8 mouse cellular contexts compared by ENCODE assay signal in the genomic region with DNA sequence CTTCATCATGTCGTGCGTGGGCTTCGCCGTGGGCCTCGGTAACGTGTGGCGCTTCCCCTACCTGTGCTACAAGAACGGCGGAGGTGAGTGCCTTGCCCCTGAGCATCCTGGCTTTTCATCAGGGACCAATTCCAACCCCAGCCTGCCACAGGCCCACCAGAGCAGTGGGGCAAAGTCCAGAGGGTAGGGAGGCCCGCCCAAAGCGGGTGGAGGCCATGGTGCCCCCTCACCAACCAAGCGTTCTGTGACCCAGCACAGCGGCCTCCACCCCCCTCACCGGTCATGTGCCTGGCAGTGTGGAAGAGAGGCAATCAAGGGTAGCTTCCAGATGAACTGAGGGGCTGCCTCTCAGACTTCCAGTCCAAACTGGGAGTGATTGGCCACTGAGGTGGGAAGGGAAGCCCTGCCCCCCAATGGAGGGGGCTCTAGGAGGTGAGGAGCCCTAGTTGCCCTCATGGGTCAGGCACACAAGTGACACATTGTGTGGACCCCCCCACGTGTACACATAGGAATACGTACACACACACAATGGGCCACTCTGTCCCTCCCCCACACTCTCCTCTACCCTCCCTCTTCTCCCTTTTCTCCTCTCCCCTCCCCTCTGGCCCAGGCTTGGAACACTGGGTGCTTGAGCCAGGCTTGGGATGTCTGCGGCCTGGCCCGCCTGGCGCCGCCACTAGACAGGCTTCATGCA. TPM values are rescaled to one million over a fixed set of nuclear protein-coding genes. Genes with fewer than 3 reads are reported as not detected.
DNase-seq lines count a peak whose midpoint lies in the region; ATAC-seq and TF ChIP-seq lines count a peak whose summit lies in the region.

No protein-coding gene starts in this region.

- H3K4me2 ChIP-seq in embryonic facial prominence, embryonic 11.5 days (ENCODE audit: low read depth, low read length) = peak overlapping the region; percentile 74
- H3K4me2 ChIP-seq in heart, postnatal 0 days (ENCODE audit: low read depth, low read length) = peak overlapping the region; percentile 81
- peak overlapping the region; percentile 66 for H3K4me2 ChIP-seq in midbrain, embryonic 12.5 days (replicated peaks)

- H3K27ac ChIP-seq in embryonic facial prominence, embryonic 11.5 days (replicated peaks; ENCODE audit: low read depth, low read length) = no peak overlapping the region
- H3K27ac ChIP-seq in heart, postnatal 0 days (ENCODE audit: low read depth) = peak overlapping the region; percentile 87
- H3K27ac ChIP-seq in midbrain, embryonic 12.5 days (replicated peaks) = no peak overlapping the region

- H3K36me3 ChIP-seq in embryonic facial prominence, embryonic 11.5 days (replicated peaks; ENCODE audit: control insufficient read depth, insufficient read depth, low read depth, low read length) = no peaks in the 10 kb centered on the region; the same call in 1 of the 2 replicates
- H3K36me3 ChIP-seq in heart, postnatal 0 days (replicated peaks; ENCODE audit: control insufficient read depth, insufficient read depth, low read length) = peaks cover 15% of the 10 kb centered on the region
- peaks cover 22% of the 10 kb centered on the region; the same call in 1 of the 2 replicates for H3K36me3 ChIP-seq in midbrain, embryonic 12.5 days

- DNase-seq in urinary bladder, postnatal 14 days (ENCODE audit: low spot score) = peak; percentile 8
- DNase-seq in urinary bladder, adult 18-20 months (ENCODE audit: low spot score in 2 of 2) = no peak
- DNase-seq in embryonic facial prominence, embryonic 11.5 days (ENCODE audit: low spot score) = no peak
- peak; percentile 27 for DNase-seq in heart, postnatal 0 days (ENCODE audit: low spot score)
- peak; percentile 76 to 81 for DNase-seq in kidney, postnatal 36 days
- DNase-seq in spleen, postnatal 36 days (ENCODE audit: low spot score in 2 of 2) = no peak

- H3K9ac ChIP-seq in embryonic facial prominence, embryonic 11.5 days (replicated peaks; ENCODE audit: low read length) = peak overlapping the region; percentile 72
- H3K9ac ChIP-seq in heart, postnatal 0 days (replicated peaks; ENCODE audit: low read depth, low read length) = peak overlapping the region; percentile 90
- peak overlapping the region; percentile 80 for H3K9ac ChIP-seq in midbrain, embryonic 12.5 days (replicated peaks)

- no peaks in the 10 kb centered on the region for H3K4me1 ChIP-seq in embryonic facial prominence, embryonic 11.5 days (ENCODE audit: control insufficient read depth, insufficient read depth, low read length)
- H3K4me1 ChIP-seq in heart, postnatal 0 days (ENCODE audit: control insufficient read depth, insufficient read depth) = no peaks in the 10 kb centered on the region; the same call in 1 of the 2 replicates
- peaks cover 19% of the 10 kb centered on the region for H3K4me1 ChIP-seq in midbrain, embryonic 12.5 days

- 30% methylated on average over 19 of the region's 20 CpGs for WGBS in embryonic facial prominence, embryonic 11.5 days
- WGBS in heart, postnatal 0 days = 26% methylated on average over 20 of the region's 20 CpGs
- WGBS in midbrain, embryonic 12.5 days = 23% methylated on average over 20 of the region's 20 CpGs

- no peaks in the 10 kb centered on the region for H3K9me3 ChIP-seq in embryonic facial prominence, embryonic 11.5 days (replicated peaks; ENCODE audit: control insufficient read depth, low read length)
- no peaks in the 10 kb centered on the region for H3K9me3 ChIP-seq in heart, postnatal 0 days (replicated peaks; ENCODE audit: control insufficient read depth, low read length)
- H3K9me3 ChIP-seq in midbrain, embryonic 12.5 days = no peaks in the 10 kb centered on the region

- no peaks in the 10 kb centered on the region for H3K27me3 ChIP-seq in embryonic facial prominence, embryonic 11.5 days (ENCODE audit: control insufficient read depth, insufficient read depth, low read length)
- H3K27me3 ChIP-seq in heart, postnatal 0 days (ENCODE audit: control insufficient read depth, insufficient read depth, low read length) = no peaks in the 10 kb centered on the region
- H3K27me3 ChIP-seq in midbrain, embryonic 12.5 days = no peaks in the 10 kb centered on the region

- peak overlapping the region; percentile 66 for H3K4me3 ChIP-seq in embryonic facial prominence, embryonic 11.5 days (ENCODE audit: low read depth, low read length)
- H3K4me3 ChIP-seq in heart, postnatal 0 days (ENCODE audit: low read depth, low read length) = peak overlapping the region; percentile 74
- H3K4me3 ChIP-seq in midbrain, embryonic 12.5 days = peak overlapping the region; percentile 61

- TF ChIP-seq EP300 in heart, postnatal 0 days (IDR thresholded peaks at IDR 0.05; ENCODE audit: low read depth) = no peak

- ATAC-seq in embryonic facial prominence, embryonic 11.5 days (replicated peaks; ENCODE audit: insufficient number of reproducible peaks, low FRiP score, low TSS enrichment, low read depth) = peak; percentile 25
- peak; percentile 42 for ATAC-seq in heart, postnatal 0 days (ENCODE audit: insufficient read depth, low read depth)
- peak; percentile 16 for ATAC-seq in midbrain, embryonic 12.5 days (ENCODE audit: low FRiP score, low read depth)
- ATAC-seq in activated CD4-positive, CD25-positive, alpha-beta regulatory T cell, adult 4 months = no peak

- TF ChIP-seq CTCF in heart, postnatal 0 days (IDR thresholded peaks at IDR 0.05; ENCODE audit: low read depth) = no peak

RNA-seq across cellular contexts. Expression of a gene that starts 1.2 kb away (rescaled TPM):
- polyA plus RNA-seq in embryonic facial prominence, embryonic 11.5 days (2014; fragmentation: Nextera tagmentation; extraction: Ambion mirVana) = 6.1 TPM in 2 replicates
- 99.7 and 138 TPM in 2 replicates for total RNA-seq in heart, postnatal 0 days (2014; rRNA removed; ENCODE audit: low replicate concordance)
- polyA plus RNA-seq in heart, postnatal 0 days (2015; fragmentation: Nextera tagmentation; extraction: Ambion mirVana) = 11.0 and 11.9 TPM in 2 replicates
- polyA plus RNA-seq in midbrain, embryonic 12.5 days (2016; fragmentation: Nextera tagmentation; extraction: Ambion mirVana) = 7.3 and 7.7 TPM in 2 replicates
- under 1 TPM; 0.36 to 0.61 TPM for polyA plus RNA-seq in activated CD4-positive, CD25-positive, alpha-beta regulatory T cell, adult 4 months (2017; shearing (Covaris generic))

RNA-seq across cellular contexts. Expression of a gene that starts 14.2 kb away (rescaled TPM):
- polyA plus RNA-seq in embryonic facial prominence, embryonic 11.5 days (2014; fragmentation: Nextera tagmentation; extraction: Ambion mirVana) = 9.5 and 11.7 TPM in 2 replicates
- total RNA-seq in heart, postnatal 0 days (2014; rRNA removed; ENCODE audit: low replicate concordance) = 2.7 and 14.8 TPM in 2 replicates
- polyA plus RNA-seq in heart, postnatal 0 days (2015; fragmentation: Nextera tagmentation; extraction: Ambion mirVana) = 9.9 and 12.0 TPM in 2 replicates
- 26.2 and 30.0 TPM in 2 replicates for polyA plus RNA-seq in midbrain, embryonic 12.5 days (2016; fragmentation: Nextera tagmentation; extraction: Ambion mirVana)
- 1 to 10 TPM in 1 of 2 experiments, not detected in 1; 1.8 TPM for polyA plus RNA-seq in activated CD4-positive, CD25-positive, alpha-beta regulatory T cell, adult 4 months (2017; shearing (Covaris generic))

RNA-seq across cellular contexts. Expression of a gene that starts 34.9 kb away (rescaled TPM):
- 11.3 and 11.9 TPM in 2 replicates for polyA plus RNA-seq in embryonic facial prominence, embryonic 11.5 days (2014; fragmentation: Nextera tagmentation; extraction: Ambion mirVana)
- total RNA-seq in heart, postnatal 0 days (2014; rRNA removed; ENCODE audit: low replicate concordance) = 0.39 and 2.2 TPM in 2 replicates
- 0.12 and 0.19 TPM in 2 replicates for polyA plus RNA-seq in heart, postnatal 0 days (2015; fragmentation: Nextera tagmentation; extraction: Ambion mirVana)
- 3.9 and 4.1 TPM in 2 replicates for polyA plus RNA-seq in midbrain, embryonic 12.5 days (2016; fragmentation: Nextera tagmentation; extraction: Ambion mirVana)
- polyA plus RNA-seq in activated CD4-positive, CD25-positive, alpha-beta regulatory T cell, adult 4 months (2017; shearing (Covaris generic)) = under 1 TPM in 1 of 2 experiments, not detected in 1; 0.23 TPM

RNA-seq across cellular contexts. Expression of a gene that starts 41.9 kb away (rescaled TPM):
- polyA plus RNA-seq in embryonic facial prominence, embryonic 11.5 days (2014; fragmentation: Nextera tagmentation; extraction: Ambion mirVana) = 159 and 172 TPM in 2 replicates
- total RNA-seq in heart, postnatal 0 days (2014; rRNA removed; ENCODE audit: low replicate concordance) = 65.5 and 65.7 TPM in 2 replicates
- 148 and 159 TPM in 2 replicates for polyA plus RNA-seq in heart, postnatal 0 days (2015; fragmentation: Nextera tagmentation; extraction: Ambion mirVana)
- 117 and 119 TPM in 2 replicates for polyA plus RNA-seq in midbrain, embryonic 12.5 days (2016; fragmentation: Nextera tagmentation; extraction: Ambion mirVana)
- 100 to 1,000 TPM; 270 to 336 TPM for polyA plus RNA-seq in activated CD4-positive, CD25-positive, alpha-beta regulatory T cell, adult 4 months (2017; shearing (Covaris generic))

RNA-seq across cellular contexts. Expression of a gene that starts 42.3 kb away (rescaled TPM):
- polyA plus RNA-seq in embryonic facial prominence, embryonic 11.5 days (2014; fragmentation: Nextera tagmentation; extraction: Ambion mirVana) = 8.0 and 8.3 TPM in 2 replicates
- 22.0 and 27.4 TPM in 2 replicates for total RNA-seq in heart, postnatal 0 days (2014; rRNA removed; ENCODE audit: low replicate concordance)
- polyA plus RNA-seq in heart, postnatal 0 days (2015; fragmentation: Nextera tagmentation; extraction: Ambion mirVana) = 14.1 and 14.3 TPM in 2 replicates
- polyA plus RNA-seq in midbrain, embryonic 12.5 days (2016; fragmentation: Nextera tagmentation; extraction: Ambion mirVana) = 10.2 and 13.7 TPM in 2 replicates
- 10 to 100 TPM; 22.3 to 34.1 TPM for polyA plus RNA-seq in activated CD4-positive, CD25-positive, alpha-beta regulatory T cell, adult 4 months (2017; shearing (Covaris generic))

Comparison
In these comparisons a context has a peak if more than half of its experiments do, and no peak if none do; other contexts are left out.
1. DNase-seq: peak in urinary bladder, postnatal 14 days (single experiment), heart, postnatal 0 days (single experiment) and kidney, postnatal 36 days (2 of 2); none in urinary bladder, adult 18-20 months (0 of 2), embryonic facial prominence, embryonic 11.5 days (single experiment) and spleen, postnatal 36 days (0 of 2).
2. Peak in every context shown above with its lines, with median percentiles within 50 percentile points of each other: H3K4me2 ChIP-seq, H3K4me3 ChIP-seq and H3K9ac ChIP-seq.